Mouse (Mus musculus) left cerebral cortex, postnatal 25 days (tissue): Measurements from ENCODE around the gene Fcna. TPM values are rescaled to one million over a fixed set of nuclear protein-coding genes. Genes with fewer than 3 reads are reported as not detected.

Experiments
- DNase-seq, 2 experiments: peaks; one replicate each; pipeline ENCODE4 v3.0.0; 2022; ENCODE audit warnings: low spot score in 2 of 2, mixed read lengths in 1 of 2
- intact Hi-C: fragments of 180-260 bp; cut with DNase I; formaldehyde crosslinking; loops from one replicate; pipeline ENCODE4 v1.15.1; 2025
- total RNA-seq, 2 experiments: library from RNA; stranded (reverse); gene quantifications; 2 replicates each; pipeline ENCODE4 v1.2.3; 2021

Gene Fcna
- total RNA-seq, 2 experiments from 2014 or later, result 0.44 to 0.55 TPM

DNA sequence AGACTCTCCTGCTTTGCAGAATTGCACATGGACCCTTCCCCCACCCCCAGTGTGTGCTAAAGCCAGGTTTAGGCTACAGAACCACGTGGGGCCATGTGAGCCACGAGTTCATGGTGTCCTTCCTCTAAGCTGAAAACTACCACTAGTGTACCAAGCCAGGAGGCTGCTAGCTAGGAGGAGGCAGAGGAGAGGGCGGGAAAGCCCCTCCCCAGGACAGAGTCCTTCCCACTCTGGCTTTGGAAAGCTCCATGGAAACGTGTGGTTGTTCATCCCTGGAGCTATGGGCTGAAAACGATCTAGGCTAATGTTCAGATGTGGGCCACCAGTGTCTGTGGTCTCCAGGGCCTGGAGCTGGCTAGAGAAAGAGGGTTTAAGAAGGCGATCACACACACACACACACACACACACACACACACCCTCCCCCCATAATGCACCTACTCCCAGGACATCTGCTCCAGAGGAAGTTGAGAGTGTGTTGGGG is 47.2 kb downstream of the Fcna start:
- intact Hi-C loops, result no loop called here
- DNase-seq, result peak; percentile 50 to 72

DNA sequence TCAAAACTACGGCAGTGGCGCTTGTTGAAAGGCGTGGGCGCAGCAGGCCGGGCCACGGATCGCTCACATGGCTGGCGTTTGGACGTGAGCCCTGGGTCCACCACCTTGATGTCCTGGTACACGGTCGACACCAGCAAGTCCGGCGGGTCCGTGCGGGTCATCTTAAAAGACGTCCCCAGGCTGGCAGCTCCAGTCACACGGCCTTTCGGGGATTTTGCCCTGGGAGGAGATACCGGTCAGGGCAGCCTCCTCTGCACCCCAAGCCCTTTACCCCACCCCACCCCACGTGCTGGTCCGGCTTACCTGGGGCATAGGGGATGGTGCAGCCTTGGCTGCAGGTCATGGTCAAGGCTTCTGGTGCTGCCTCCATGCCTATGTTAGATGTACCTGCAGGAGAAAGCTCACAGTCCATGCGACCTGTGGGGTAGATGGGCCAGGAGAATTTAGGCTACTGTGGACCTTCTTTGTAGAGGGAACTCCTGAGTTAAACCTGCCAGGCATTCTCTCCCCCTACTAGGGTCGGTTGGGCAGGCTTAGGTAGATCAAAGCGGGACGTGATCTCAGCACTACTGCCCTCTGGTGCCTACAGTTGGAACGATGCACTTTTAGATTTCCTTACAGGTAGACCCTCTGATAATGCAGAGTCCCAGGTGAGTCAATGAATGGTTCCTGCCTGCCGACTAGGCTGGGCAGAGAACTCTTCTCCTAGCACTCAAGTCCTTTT is 47.9 kb downstream of the Fcna start:
- peak; percentile 59 to 71 for DNase-seq
- intact Hi-C loops, result no loop called here

DNA sequence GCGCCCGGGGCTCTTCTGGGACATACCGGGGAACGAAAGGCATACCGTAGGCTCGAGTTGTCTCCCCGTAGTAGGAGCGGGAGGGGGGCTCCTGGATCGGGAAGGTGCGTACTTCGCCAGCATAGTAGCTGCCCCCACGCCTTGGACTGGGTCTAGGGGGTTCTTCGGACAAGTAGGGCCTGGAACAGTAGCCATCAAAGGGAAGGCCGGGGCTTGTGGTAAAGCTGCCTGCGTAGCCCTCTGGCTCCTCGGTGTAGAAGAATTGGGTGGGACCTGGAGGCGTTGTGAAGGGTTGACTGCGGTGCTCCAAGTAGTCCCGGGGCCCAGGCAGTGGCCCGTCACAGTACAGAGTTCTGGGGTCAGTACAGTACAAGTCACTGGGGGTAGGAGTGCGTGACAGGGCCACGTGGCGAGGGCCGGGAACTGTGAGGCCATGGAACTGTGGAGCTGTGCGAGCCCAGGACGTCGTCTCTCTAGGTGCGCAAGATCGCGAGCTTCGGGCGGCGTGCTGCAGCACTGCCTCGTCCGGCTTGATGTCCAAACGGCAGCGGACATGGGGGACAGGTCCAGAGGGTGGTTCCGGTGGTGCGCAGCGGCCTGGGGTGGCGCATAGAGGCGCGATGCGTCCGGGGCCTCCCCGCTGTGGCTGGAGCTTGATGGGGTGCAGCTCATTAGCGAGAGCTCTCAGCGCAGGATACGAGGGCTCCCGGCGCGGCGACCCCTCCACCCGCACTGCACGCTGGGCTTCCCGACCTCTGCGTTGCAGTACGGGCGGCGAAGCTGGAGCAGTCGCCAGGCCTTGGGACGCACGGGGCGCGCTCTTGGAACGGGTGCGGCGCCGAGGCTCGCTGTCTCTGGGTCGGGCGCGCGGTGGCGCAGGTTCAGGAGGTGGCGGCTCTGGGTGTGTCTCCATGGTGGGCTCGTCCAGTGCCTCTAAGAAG is 48.8 kb downstream of the Fcna start:
- no peak for DNase-seq
- intact Hi-C loops, result no loop called here

DNA sequence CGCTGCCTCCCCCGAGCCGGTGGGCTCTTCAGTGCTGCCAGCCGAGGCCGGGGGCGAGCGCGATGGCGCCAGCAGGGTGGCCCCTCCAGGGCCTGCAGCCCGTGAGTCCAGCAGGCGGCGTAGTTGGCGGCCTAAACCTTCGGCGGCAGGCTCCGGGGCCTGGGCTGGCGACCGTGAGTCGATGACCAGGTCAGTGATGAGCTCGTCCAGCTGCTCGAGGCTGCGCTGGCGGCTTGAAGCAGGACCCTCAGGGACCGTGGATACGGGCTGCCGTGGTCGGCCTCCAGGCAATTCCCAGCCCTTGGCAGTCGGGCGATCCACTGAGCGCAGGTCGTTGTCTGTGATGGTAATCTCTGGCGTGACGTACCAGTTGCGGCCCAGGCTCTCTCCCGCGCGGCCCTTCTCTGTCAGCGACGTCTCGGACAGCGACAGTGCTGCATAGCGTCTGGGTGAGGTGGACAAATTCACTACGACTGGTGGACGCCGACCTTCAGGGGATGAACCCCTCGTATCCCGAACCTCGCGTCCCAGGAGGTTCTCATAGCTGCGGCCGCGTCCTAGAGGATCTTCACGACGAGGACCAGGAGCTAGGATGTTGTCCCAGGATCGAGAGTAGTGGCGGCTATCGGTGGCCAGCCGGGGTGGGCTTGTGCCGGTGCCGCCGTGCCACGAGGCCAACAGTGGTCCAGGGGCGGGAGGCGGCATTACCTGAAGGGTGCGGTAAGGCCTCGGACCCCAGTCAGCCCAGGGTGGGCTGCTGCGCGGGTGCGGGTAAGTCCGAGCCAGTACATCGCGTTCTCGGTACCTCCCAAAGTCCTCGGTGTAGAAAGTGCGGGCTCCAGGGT is 49.7 kb downstream of the Fcna start:
- DNase-seq, result no peak
- intact Hi-C loops, result no loop called here

DNA sequence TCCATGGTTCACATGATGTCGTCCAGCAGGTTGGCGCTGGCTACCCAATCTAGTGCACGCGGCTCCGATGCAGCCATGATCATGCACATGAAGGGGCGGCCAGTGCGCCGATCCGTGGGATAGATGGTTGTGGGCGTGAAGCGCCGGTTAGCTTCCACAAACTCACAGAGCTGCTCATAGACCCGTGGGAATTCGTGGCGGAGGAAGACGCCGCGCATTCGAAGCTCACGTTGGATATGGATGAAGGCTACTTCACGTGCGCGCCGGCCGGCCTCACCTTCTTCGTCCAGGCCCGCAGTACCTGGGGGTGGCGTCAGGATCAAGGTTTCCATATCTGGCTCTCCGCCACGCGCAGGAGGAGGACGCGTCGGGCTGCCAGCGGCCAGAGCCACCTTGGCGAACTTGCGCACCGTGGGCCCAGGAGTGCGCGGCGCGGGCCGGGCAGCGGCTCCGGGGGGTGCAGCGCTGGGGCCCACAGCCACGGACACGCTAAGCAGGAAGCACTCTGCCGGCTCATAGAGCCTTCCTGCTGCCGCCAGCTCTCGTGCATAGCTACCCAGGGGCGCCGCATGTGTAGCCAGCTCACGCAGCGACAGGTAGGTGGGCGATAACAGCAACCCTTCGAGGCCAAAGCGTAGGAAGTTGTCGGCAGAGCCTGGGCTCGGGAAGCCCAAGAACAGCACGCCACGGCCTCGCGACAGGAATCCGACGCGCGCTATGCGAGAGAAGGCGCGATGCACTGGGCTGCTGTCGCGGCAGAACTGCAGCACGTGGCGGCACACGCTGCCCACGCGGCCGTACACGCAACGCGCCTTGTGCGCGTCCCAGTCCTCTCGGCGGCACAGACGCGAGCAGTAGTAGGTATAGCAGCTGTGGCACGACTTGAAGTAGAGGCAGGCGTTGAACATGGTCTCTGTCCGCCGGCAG is 50.6 kb downstream of the Fcna start:
- intact Hi-C loops, result no loop called here
- DNase-seq, result peak; percentile 39 to 67

DNA sequence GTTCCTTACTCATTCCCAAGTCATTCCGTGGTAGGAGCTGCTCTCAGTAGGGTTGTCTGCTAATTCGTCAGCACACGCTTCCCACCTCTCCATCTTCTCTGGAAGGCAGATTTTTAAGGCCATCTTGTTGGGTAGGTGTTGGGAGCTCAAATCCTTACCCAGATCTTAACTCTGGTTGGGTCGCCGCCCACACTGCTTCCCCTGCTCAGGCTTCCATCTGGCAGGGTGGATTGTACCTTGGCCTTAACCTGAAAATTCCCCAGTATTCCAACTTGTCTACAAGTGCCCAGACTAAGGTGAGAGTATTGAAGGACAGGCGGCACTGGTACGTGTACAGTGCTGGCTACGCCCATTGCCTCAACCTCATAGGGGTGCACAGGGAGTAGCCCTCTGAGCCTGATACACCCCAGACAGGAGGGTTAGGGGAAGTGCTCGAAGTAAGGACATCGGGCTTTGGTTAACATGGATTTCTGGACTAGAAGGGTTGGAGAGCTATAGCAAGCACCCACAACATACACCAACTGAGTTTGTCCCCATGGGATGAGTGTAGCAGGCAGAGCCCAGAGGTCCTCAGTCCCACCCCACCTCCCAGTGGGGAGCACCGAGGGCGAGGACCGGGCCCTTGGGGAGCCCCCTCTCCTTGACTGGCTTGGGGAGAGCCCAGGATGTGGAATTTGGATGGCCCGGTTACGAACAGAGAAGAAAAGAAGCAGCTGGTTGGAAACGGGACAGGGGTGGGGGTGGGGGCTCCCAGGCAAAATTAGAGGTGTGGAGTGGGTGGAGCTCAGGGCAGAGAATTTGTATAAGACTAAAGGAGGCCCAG is 51.6 kb downstream of the Fcna start:
- intact Hi-C loops, result no loop called here
- DNase-seq, result peak; percentile 45 to 88

DNA sequence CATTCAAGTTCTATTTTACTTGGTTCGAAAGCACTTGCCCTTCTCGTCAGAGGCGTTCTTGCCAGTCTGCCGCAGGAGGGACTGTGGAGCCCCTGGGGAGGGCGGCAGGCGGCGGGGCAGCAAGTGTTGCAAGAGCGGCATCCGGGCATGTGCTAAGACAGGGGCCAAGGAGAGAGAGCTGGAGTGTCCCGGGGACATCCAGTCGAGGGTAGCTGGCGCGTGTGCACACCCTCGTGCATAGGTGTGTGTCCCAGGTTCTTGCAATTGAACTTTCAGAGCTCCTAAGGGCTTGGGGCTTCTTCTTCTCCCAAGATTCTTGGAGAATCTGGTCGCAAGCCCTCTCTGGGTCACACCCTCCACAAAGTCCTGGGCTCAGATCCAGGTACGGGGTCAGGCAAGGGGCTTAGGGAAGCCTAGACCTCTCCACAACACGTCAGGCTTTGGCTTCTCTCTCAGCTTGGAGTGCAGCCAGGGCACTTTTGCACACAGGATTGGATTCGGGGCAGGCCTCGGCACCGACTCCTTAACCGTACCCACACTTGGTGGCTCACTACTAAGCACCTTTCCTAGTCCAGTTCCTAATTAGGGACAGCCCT is 52.3 kb downstream of the Fcna start:
- DNase-seq, result no peak

More for the DNA sequence above, 52.3 kb downstream of the Fcna start:
- intact Hi-C loops, result no loop called here

Other genes with a start within 250 kb of the Fcna start
- gene Entpd2, start 232.2 kb downstream of the Fcna start, total RNA-seq, result 10 to 100 TPM; 11.7 to 13.2 TPM
- gene Npdc1, start 228.7 kb downstream of the Fcna start, total RNA-seq, result 100 to 1,000 TPM; 331 to 339 TPM
- under 1 TPM; 0.32 to 0.37 TPM for gene Fut7, start 204.8 kb downstream of the Fcna start, total RNA-seq
- 100 to 1,000 TPM; 154 to 165 TPM for gene Abca2, start 199.3 kb downstream of the Fcna start, total RNA-seq
- under 1 TPM in 1 of 2 experiments, not detected in 1; 0.69 TPM for gene Clic3, start 171.2 kb downstream of the Fcna start, total RNA-seq
- 10 to 100 TPM; 68.6 to 81.0 TPM for gene Paxx, start 166.9 kb downstream of the Fcna start, total RNA-seq
- 1,000 to 10,000 TPM; 1,926 to 2,241 TPM for gene Ptgds, start 158.0 kb downstream of the Fcna start, total RNA-seq
- not detected for gene Lcn12, start 134.1 kb downstream of the Fcna start, total RNA-seq
- 100 to 1,000 TPM; 112 to 127 TPM for gene Fbxw5, start 127.3 kb downstream of the Fcna start, total RNA-seq
- 1 to 10 TPM; 1.1 to 1.7 TPM for gene C8g, start 126.3 kb downstream of the Fcna start, total RNA-seq
- 10 to 100 TPM in 1 of 2 experiments, 1 to 10 TPM in 1; 9.6 to 10.4 TPM for gene Traf2, start 81.1 kb downstream of the Fcna start, total RNA-seq
- 100 to 1,000 TPM; 202 to 214 TPM for gene Edf1, start 70.2 kb downstream of the Fcna start, total RNA-seq
- gene Mamdc4, start 53.2 kb downstream of the Fcna start, total RNA-seq, result 1 to 10 TPM in 1 of 2 experiments, under 1 TPM in 1; 0.69 to 2.1 TPM
- 10 to 100 TPM; 73.8 to 74.3 TPM for gene Phpt1, start 52.8 kb downstream of the Fcna start, total RNA-seq
- 100 to 1,000 TPM; 109 to 120 TPM for gene Ajm1, start 46.3 kb downstream of the Fcna start, total RNA-seq
- 100 to 1,000 TPM; 136 to 152 TPM for gene Rabl6, start 19.5 kb downstream of the Fcna start, total RNA-seq
- gene Ccdc183, start 10.4 kb downstream of the Fcna start, total RNA-seq, result not detected
- gene Tmem141, start 6.0 kb downstream of the Fcna start, total RNA-seq, result 10 to 100 TPM; 26.7 to 27.7 TPM
- not detected for gene Lcn8, start 25.1 kb upstream of the Fcna start, total RNA-seq
- not detected for gene Lcn5, start 29.9 kb upstream of the Fcna start, total RNA-seq
- not detected for gene Lcn6, start 48.8 kb upstream of the Fcna start, total RNA-seq
- gene Lcn10, start 54.7 kb upstream of the Fcna start, total RNA-seq, result not detected
- not detected for gene Obp2a, start 72.0 kb upstream of the Fcna start, total RNA-seq
- 10 to 100 TPM; 85.6 to 89.4 TPM for gene Bmyc, start 78.7 kb upstream of the Fcna start, total RNA-seq
- gene Obp2b, start 109.0 kb upstream of the Fcna start, total RNA-seq, result not detected
- not detected for gene Lcn3, start 137.5 kb upstream of the Fcna start, total RNA-seq
- not detected for gene Lcn11, start 149.0 kb upstream of the Fcna start, total RNA-seq
- not detected for gene Gm13539, start 154.2 kb upstream of the Fcna start, total RNA-seq
- gene Glt6d1, start 187.8 kb upstream of the Fcna start, total RNA-seq, result not detected
- gene Lcn9, start 195.1 kb upstream of the Fcna start, total RNA-seq, result not detected
- not detected for gene Sohlh1, start 219.2 kb upstream of the Fcna start, total RNA-seq
- gene Kcnt1, start 235.7 kb upstream of the Fcna start, total RNA-seq, result 100 to 1,000 TPM; 111 to 130 TPM